Mouse (Mus musculus): ENCODE results near the gene Gabpb2. TPM values are rescaled to one million over a fixed set of nuclear protein-coding genes. Genes with fewer than 3 reads are reported as not detected.
A peak's percentile ranks its signal among the peaks of the same experiment; 100 is the strongest.
"Not testable (repeated sequence)": the region's sequence is repeated elsewhere in the genome, so short reads cannot be mapped to it uniquely, and the experiment has no call there.

Gabpb2 gene
- total RNA-seq, 2 experiments from 2014 or later, result 21.4 to 22.1 TPM

- DNase-seq (ENCODE audit: low spot score in 2 of 2), result no peak
Observed at GRCm38 (mm10) chr3:95161618-95162344, 55.9 kb downstream of the Gabpb2 start.

- no peak for DNase-seq (ENCODE audit: low spot score in 2 of 2)
Observed at GRCm38 (mm10) chr3:95161041-95161551, 56.6 kb downstream of the Gabpb2 start.

GRCm38 (mm10) chr3:95159987-95160963 lies 57.4 kb downstream of the Gabpb2 start, which contains the start of gene Sema6c:
TSS of gene Sema6c (plus strand) at chr3:95160457.
- DNase-seq (ENCODE audit: low spot score in 2 of 2), result peak; percentile 83

GRCm38 (mm10) chr3:95159511-95159986 lies 58.2 kb downstream of the Gabpb2 start:
- no peak for DNase-seq (ENCODE audit: low spot score in 2 of 2)

- DNase-seq (ENCODE audit: low spot score in 2 of 2), result peak; percentile 33 to 54
Observed at GRCm38 (mm10) chr3:95153874-95154273, 63.8 kb downstream of the Gabpb2 start.

- DNase-seq (ENCODE audit: low spot score in 2 of 2), result no peak
Observed at GRCm38 (mm10) chr3:95147924-95148323, 69.8 kb downstream of the Gabpb2 start.

GRCm38 (mm10) chr3:95142617-95143011 lies 75.1 kb downstream of the Gabpb2 start:
- DNase-seq (ENCODE audit: low spot score in 2 of 2), result peak; percentile 88 to 90

- no peak for DNase-seq (ENCODE audit: low spot score in 2 of 2)
Observed at GRCm38 (mm10) chr3:95141952-95142616, 75.6 kb downstream of the Gabpb2 start, which contains the start of gene Tnfaip8l2. TSS of gene Tnfaip8l2 (minus strand) at chr3:95142360.

- no peak for DNase-seq (ENCODE audit: low spot score in 2 of 2)
Observed at GRCm38 (mm10) chr3:95141474-95141873, 76.2 kb downstream of the Gabpb2 start.

GRCm38 (mm10) chr3:95140795-95141194 lies 76.9 kb downstream of the Gabpb2 start:
- no peak for DNase-seq (ENCODE audit: low spot score in 2 of 2)

GRCm38 (mm10) chr3:95140289-95140595 lies 77.5 kb downstream of the Gabpb2 start:
- no peak for DNase-seq (ENCODE audit: low spot score in 2 of 2)

- no peak for DNase-seq (ENCODE audit: low spot score in 2 of 2)
Observed at GRCm38 (mm10) chr3:95139586-95140288, 78.0 kb downstream of the Gabpb2 start.

- no peak for DNase-seq (ENCODE audit: low spot score in 2 of 2)
Observed at GRCm38 (mm10) chr3:95136336-95136735, 81.4 kb downstream of the Gabpb2 start.

GRCm38 (mm10) chr3:95135433-95136052 lies 82.2 kb downstream of the Gabpb2 start:
- DNase-seq (ENCODE audit: low spot score in 2 of 2), result no peak

- DNase-seq (ENCODE audit: low spot score in 2 of 2), result peak; percentile 45 to 53
Observed at GRCm38 (mm10) chr3:95135023-95135422, 82.7 kb downstream of the Gabpb2 start.

GRCm38 (mm10) chr3:95134133-95134532 lies 83.6 kb downstream of the Gabpb2 start:
- not testable (repeated sequence) for DNase-seq (ENCODE audit: low spot score in 2 of 2)

- DNase-seq (ENCODE audit: low spot score in 2 of 2), result peak; percentile 69 to 79
Observed at GRCm38 (mm10) chr3:95133680-95134101, 84.0 kb downstream of the Gabpb2 start, which contains the start of the genes Scnm1 and Lysmd1. TSS of gene Scnm1 (minus strand) at chr3:95134011. TSS of gene Lysmd1 (plus strand) at chr3:95134088.

- no peak for DNase-seq (ENCODE audit: low spot score in 2 of 2)
Observed at GRCm38 (mm10) chr3:95133176-95133575, 84.5 kb downstream of the Gabpb2 start.

- not testable (repeated sequence) for DNase-seq (ENCODE audit: low spot score in 2 of 2)
Observed at GRCm38 (mm10) chr3:95132389-95132788, 85.3 kb downstream of the Gabpb2 start.
